Mouse (Mus musculus) T-helper 1 cell (primary cell): ENCODE measurements around the gene Apex2.
"Not testable (repeated sequence)": the region's sequence is repeated elsewhere in the genome, so short reads cannot be mapped to it uniquely, and the experiment has no call there.

Source experiments
- in situ Hi-C: fragments of 300-600 bp; cut with MboI, MseI; formaldehyde crosslinking; loops from one replicate; pipeline ENCODE4 v1.15.1; 2025; ENCODE audit warnings: high pct_unique_total_duplicates

Apex2 gene

DNA sequence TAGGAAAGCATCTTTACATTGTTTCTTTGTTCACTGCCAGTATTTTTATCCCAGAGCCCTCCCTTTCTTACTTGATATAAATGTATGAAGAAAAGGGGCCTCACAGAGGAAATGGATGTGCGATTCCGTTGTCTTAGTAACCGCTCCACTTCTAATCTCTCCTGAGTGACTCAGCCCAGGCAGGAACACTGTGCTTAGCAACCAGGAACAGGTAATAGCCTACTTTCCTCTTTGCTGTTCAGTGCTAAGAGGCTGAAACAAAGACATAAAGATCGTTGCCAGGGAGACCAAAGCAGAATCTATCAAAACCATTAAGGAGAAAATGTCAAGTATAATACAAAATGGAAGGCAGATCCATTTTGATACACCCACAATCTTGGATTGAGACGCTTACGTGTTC lies 81.0 kb downstream of the Apex2 start:
- in situ Hi-C loops, result loop anchor here (5.0 to 25.0 kb wide), 4 partner anchors 154 to 1629 kb away; partner anchors contain the start of gene Iqsec2

GRCm38 (mm10) chrX:150487811-150488210 lies 101.9 kb downstream of the Apex2 start:
- in situ Hi-C loops, result not testable (repeated sequence)

- in situ Hi-C loops, result not testable (repeated sequence)
Measured at GRCm38 (mm10) chrX:150486314-150487030, 103.2 kb downstream of the Apex2 start.

- in situ Hi-C loops, result no loop called here
Measured at GRCm38 (mm10) chrX:150477854-150478780, 111.6 kb downstream of the Apex2 start.

DNA sequence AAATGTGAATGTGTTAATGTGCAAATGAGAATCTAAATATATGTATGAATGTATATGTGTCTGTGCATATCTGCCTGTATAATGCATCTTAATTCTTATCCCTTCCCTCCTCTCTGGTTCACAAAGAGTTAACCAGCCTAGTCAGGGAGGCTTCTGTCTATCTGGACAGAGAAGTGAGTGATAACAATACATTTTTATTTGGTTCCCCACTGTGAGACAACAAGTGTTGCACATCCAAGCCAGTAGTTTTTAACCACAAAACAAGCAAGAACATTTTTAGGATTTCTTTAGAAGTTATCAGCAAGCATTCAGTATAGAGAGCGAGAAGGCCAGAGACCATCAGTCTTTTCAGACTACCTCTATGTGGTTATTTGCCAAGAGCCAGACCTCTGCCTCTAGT lies 118.3 kb downstream of the Apex2 start:
- in situ Hi-C loops, result no loop called here
